Mouse (Mus musculus): ENCODE measurements around the gene Slc35d1. TPM values are rescaled to one million over a fixed set of nuclear protein-coding genes. Genes with fewer than 3 reads are reported as not detected.
"Not testable (repeated sequence)": the region's sequence is repeated elsewhere in the genome, so short reads cannot be mapped to it uniquely, and the experiment has no call there.

Gene Slc35d1
- polyA plus RNA-seq, 1 experiment from 2014 or later: 8.8 TPM

DNA sequence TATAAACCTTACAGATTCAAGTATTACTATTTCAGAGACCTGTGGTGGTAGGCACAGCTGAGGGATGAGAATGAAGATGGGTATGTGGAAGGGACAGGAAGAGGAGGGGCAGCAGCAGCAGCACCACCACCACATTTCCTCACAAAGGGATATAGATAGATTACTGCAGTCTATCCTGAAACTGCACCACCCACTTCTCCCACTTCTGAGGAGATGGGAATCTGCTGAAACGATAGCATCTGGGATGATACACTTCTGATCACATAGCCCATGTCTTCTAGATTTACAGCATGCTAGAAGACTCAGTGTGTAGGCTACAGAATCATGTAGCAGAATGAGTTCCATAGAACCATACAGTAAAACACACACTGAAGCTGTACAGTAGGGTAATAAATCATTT, 37.3 kb downstream of the Slc35d1 start:
- 91% methylated on average over 1 of the region's 1 CpGs for WGBS (ENCODE audit: insufficient replicate concordance)
- H3K4me3 ChIP-seq (ENCODE audit: low read depth, low read length): no peak overlapping the region
- no peaks in the 10 kb centered on the region for H3K9me3 ChIP-seq (replicated peaks; ENCODE audit: control insufficient read depth, low read length)
- H3K4me2 ChIP-seq: no peak overlapping the region
- H3K9ac ChIP-seq (ENCODE audit: low read depth, low read length): no peak overlapping the region
- H3K4me1 ChIP-seq (ENCODE audit: control insufficient read depth, insufficient read depth, low read length): peaks cover 10% of the 10 kb centered on the region
- no peak overlapping the region for H3K27ac ChIP-seq (ENCODE audit: low read depth, low read length)
- no peaks in the 10 kb centered on the region for H3K27me3 ChIP-seq (ENCODE audit: control insufficient read depth, insufficient read depth, low read length)
- no peak for ATAC-seq (replicated peaks; ENCODE audit: insufficient number of reproducible peaks, low FRiP score, low TSS enrichment)
- no peaks in the 10 kb centered on the region for H3K36me3 ChIP-seq (ENCODE audit: control insufficient read depth, insufficient read depth, low read length)

DNA sequence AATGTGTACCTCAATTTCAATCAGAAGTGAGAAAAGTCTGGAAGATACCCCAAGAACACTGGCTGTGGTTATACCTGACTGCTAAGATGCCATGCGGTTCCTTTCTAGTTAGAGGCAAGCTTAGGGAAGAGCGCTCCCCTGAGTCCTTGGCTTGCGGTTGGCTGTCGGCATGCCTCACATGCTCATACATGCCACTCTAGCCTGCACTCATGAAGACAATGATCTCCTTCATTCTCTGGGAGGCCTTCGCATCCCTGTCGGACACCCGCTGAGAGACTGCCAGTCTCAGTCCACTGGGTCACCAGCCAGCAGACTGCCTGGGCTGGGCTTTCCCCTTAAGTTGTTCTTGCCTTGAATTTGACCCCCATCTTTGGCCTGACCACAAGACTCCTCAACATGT, 41.0 kb downstream of the Slc35d1 start:
- no peak overlapping the region for H3K27ac ChIP-seq (ENCODE audit: low read depth, low read length)
- no peaks in the 10 kb centered on the region for H3K27me3 ChIP-seq (ENCODE audit: control insufficient read depth, insufficient read depth, low read length)
- H3K4me2 ChIP-seq: no peak overlapping the region
- no peaks in the 10 kb centered on the region for H3K9me3 ChIP-seq (replicated peaks; ENCODE audit: control insufficient read depth, low read length)
- no peak overlapping the region for H3K9ac ChIP-seq (ENCODE audit: low read depth, low read length)
- H3K36me3 ChIP-seq (ENCODE audit: control insufficient read depth, insufficient read depth, low read length): peaks cover 3% of the 10 kb centered on the region; the same call in 1 of the 2 replicates
- WGBS (ENCODE audit: insufficient replicate concordance): 91% methylated on average over 7 of the region's 7 CpGs
- no peak for ATAC-seq (replicated peaks; ENCODE audit: insufficient number of reproducible peaks, low FRiP score, low TSS enrichment)
- H3K4me3 ChIP-seq (ENCODE audit: low read depth, low read length): no peak overlapping the region
- H3K4me1 ChIP-seq (ENCODE audit: control insufficient read depth, insufficient read depth, low read length): 0 out of 2 replicates have a peak, but pooled peaks cover 6% of the 10 kb centered on the region

DNA sequence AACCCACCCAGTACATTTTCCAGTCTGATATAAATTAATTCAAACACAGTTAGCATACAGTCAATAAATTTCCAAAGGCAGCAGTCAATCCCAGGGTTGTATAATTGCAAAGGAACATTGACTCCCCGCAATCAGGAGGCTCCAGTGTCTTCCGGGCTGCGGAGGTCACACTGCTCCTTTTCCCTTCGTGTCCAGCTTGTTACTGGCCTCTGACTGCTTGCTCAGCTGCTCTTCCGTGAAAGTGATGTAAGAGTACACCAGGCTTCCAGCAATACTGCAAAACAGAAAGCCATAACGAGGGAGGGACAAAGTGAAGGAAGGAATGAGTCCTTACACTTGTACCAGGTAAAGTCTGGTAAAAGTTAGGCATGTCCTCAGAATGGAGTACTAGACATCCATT, 41.5 kb downstream of the Slc35d1 start:
- 76% methylated on average over 6 of the region's 6 CpGs for WGBS (ENCODE audit: insufficient replicate concordance)
- Histone ChIP-seq H3K9me3 (replicated peaks; ENCODE audit: control insufficient read depth, low read length) (no peaks in the 10 kb centered on the region), H3K4me3 (ENCODE audit: low read depth, low read length) (no peak overlapping the region), H3K27me3 (ENCODE audit: control insufficient read depth, insufficient read depth, low read length) (no peaks in the 10 kb centered on the region), H3K9ac (ENCODE audit: low read depth, low read length) (no peak overlapping the region), H3K4me1 (ENCODE audit: control insufficient read depth, insufficient read depth, low read length) (0 out of 2 replicates have a peak, but pooled peaks cover 3% of the 10 kb centered on the region), H3K36me3 (ENCODE audit: control insufficient read depth, insufficient read depth, low read length) (peaks cover 3% of the 10 kb centered on the region; the same call in 1 of the 2 replicates), H3K4me2 (no peak overlapping the region), H3K27ac (ENCODE audit: low read depth, low read length) (no peak overlapping the region)
- ATAC-seq (replicated peaks; ENCODE audit: insufficient number of reproducible peaks, low FRiP score, low TSS enrichment): no peak

DNA sequence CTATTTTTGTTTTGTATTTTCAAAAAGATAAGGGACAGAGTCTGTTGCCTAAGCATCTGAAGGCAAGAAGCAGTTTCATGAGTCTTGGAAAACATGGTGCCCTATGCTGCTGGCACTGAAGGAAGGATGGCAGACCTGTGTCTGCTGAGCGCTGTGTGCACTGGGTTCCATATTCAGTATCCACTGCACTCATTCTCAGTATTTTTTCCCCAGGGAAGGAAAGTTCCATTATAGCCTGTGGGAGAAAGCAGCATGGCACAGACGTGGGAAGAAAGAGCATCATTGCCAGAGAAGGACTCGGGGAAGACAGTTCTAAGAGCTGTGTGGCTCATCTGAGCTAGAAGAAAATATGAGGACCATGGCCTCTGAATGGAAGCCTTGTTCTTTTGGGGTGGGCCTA, 43.7 kb downstream of the Slc35d1 start:
- Histone ChIP-seq H3K27me3 (ENCODE audit: control insufficient read depth, insufficient read depth, low read length) (no peaks in the 10 kb centered on the region), H3K9me3 (replicated peaks; ENCODE audit: control insufficient read depth, low read length) (no peaks in the 10 kb centered on the region), H3K27ac (ENCODE audit: low read depth, low read length) (no peak overlapping the region), H3K4me2 (no peak overlapping the region), H3K9ac (ENCODE audit: low read depth, low read length) (no peak overlapping the region), H3K36me3 (ENCODE audit: control insufficient read depth, insufficient read depth, low read length) (peaks cover 3% of the 10 kb centered on the region; the same call in 1 of the 2 replicates), H3K4me3 (ENCODE audit: low read depth, low read length) (no peak overlapping the region), H3K4me1 (ENCODE audit: control insufficient read depth, insufficient read depth, low read length) (no peaks in the 10 kb centered on the region)
- WGBS (ENCODE audit: insufficient replicate concordance): 83% methylated on average over 3 of the region's 3 CpGs
- no peak for ATAC-seq (replicated peaks; ENCODE audit: insufficient number of reproducible peaks, low FRiP score, low TSS enrichment)

DNA sequence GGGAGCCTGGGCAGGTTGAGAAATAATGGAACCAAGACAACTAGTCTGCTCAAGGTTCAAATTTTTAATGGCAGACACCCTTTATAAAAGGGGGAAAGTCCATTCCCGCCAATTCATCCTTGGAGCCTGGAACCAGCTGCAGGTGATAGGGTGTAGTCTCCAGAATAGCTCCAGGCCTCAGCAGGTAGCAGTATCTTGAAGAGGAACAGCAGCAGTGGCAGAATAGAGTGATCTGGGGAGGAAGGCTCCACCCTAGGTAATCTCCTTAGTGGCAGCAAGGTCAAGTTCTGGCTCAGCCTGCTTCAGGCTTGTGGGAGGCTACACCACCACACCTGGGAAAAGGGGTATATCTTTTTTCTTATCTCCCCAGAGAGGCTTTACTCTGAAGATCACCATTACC, 48.8 kb downstream of the Slc35d1 start:
- not testable (repeated sequence) for H3K9ac ChIP-seq (ENCODE audit: low read depth, low read length); H3K4me2 ChIP-seq; H3K27ac ChIP-seq (ENCODE audit: low read depth, low read length); H3K4me1 ChIP-seq (ENCODE audit: control insufficient read depth, insufficient read depth, low read length); H3K4me3 ChIP-seq (ENCODE audit: low read depth, low read length); H3K27me3 ChIP-seq (ENCODE audit: control insufficient read depth, insufficient read depth, low read length); H3K9me3 ChIP-seq (replicated peaks; ENCODE audit: control insufficient read depth, low read length); ATAC-seq (replicated peaks; ENCODE audit: insufficient number of reproducible peaks, low FRiP score, low TSS enrichment)
- H3K36me3 ChIP-seq (ENCODE audit: control insufficient read depth, insufficient read depth, low read length): peaks cover 11% of the 10 kb centered on the region
- WGBS (ENCODE audit: insufficient replicate concordance): 83% methylated on average over 1 of the region's 1 CpGs

DNA sequence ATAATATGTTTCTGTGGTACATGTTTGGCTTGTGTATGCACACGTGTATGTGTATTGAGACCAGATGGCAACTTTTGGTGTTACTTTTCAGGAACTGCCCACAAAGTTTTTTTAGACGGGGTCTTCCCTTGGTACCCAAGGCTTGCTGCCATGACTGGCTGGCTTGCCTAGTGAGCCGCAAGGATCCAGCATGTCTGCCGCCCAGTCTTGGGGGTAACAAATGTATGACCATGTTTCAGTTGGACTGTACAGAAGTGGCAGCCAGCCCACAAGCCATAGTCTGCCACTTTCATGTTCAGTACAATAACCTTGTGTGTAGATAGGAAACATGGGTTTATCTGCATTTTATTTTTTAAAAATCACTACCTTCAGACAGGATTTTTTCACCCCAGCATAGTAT, 56.2 kb downstream of the Slc35d1 start:
- Histone ChIP-seq H3K27me3 (ENCODE audit: control insufficient read depth, insufficient read depth, low read length) (no peaks in the 10 kb centered on the region), H3K4me3 (ENCODE audit: low read depth, low read length) (no peak overlapping the region), H3K4me2 (no peak overlapping the region), H3K4me1 (ENCODE audit: control insufficient read depth, insufficient read depth, low read length) (no peaks in the 10 kb centered on the region), H3K9ac (ENCODE audit: low read depth, low read length) (no peak overlapping the region), H3K9me3 (replicated peaks; ENCODE audit: control insufficient read depth, low read length) (no peaks in the 10 kb centered on the region), H3K27ac (ENCODE audit: low read depth, low read length) (no peak overlapping the region), H3K36me3 (ENCODE audit: control insufficient read depth, insufficient read depth, low read length) (peaks cover 23% of the 10 kb centered on the region)
- WGBS (ENCODE audit: insufficient replicate concordance): 93% methylated on average over 4 of the region's 4 CpGs
- no peak for ATAC-seq (replicated peaks; ENCODE audit: insufficient number of reproducible peaks, low FRiP score, low TSS enrichment)

DNA sequence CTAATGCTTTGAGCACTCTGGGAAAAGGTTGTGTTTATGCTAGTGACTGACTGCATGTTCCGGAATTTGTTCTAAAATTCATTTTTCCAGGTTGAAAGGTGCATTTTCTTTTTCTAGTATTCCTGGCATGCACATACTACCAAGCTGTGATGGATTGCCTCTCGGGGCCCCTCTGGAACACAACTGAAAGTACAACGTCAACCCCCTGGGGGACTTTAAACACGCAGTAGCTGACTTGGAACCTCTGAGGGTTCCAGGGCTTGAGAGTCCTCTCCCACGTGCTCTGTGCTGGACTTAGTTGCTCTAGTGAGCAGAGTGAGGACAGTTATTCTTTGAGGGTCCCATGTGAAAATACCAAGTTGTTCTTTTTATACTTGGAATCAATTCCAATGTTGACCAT, 63.0 kb downstream of the Slc35d1 start:
- no peak overlapping the region for H3K4me2 ChIP-seq
- H3K27me3 ChIP-seq (ENCODE audit: control insufficient read depth, insufficient read depth, low read length): no peaks in the 10 kb centered on the region
- no peaks in the 10 kb centered on the region for H3K4me1 ChIP-seq (ENCODE audit: control insufficient read depth, insufficient read depth, low read length)
- WGBS (ENCODE audit: insufficient replicate concordance): 90% methylated on average over 5 of the region's 5 CpGs
- peaks cover 39% of the 10 kb centered on the region for H3K36me3 ChIP-seq (ENCODE audit: control insufficient read depth, insufficient read depth, low read length)
- no peak overlapping the region for H3K9ac ChIP-seq (ENCODE audit: low read depth, low read length)
- no peak for ATAC-seq (replicated peaks; ENCODE audit: insufficient number of reproducible peaks, low FRiP score, low TSS enrichment)
- no peak overlapping the region for H3K27ac ChIP-seq (ENCODE audit: low read depth, low read length)
- H3K9me3 ChIP-seq (replicated peaks; ENCODE audit: control insufficient read depth, low read length): no peaks in the 10 kb centered on the region
- H3K4me3 ChIP-seq (ENCODE audit: low read depth, low read length): no peak overlapping the region

DNA sequence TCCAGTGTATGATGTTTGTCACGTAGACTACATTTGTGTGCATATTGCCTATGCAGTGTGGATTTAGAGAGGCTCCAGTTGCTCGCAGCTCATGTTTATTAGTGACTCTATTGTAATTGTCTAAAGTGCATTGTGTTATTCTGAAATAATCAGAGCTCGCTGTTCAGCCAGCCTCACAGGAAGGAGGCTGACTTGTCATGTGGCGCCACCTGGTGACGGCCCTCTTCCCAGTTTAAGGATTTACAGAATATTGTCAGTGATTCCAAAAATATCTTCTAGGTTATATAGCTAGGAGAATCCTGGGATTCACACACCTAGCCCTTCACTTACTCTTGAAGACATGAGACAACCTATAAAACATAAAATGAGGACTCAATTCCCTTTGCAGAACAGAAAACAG, 68.6 kb downstream of the Slc35d1 start:
- no peaks in the 10 kb centered on the region for H3K9me3 ChIP-seq (replicated peaks; ENCODE audit: control insufficient read depth, low read length)
- 52% methylated on average over 5 of the region's 5 CpGs for WGBS (ENCODE audit: insufficient replicate concordance)
- no peaks in the 10 kb centered on the region for H3K27me3 ChIP-seq (ENCODE audit: control insufficient read depth, insufficient read depth, low read length)
- ATAC-seq (replicated peaks; ENCODE audit: insufficient number of reproducible peaks, low FRiP score, low TSS enrichment): no peak
- H3K4me1 ChIP-seq (ENCODE audit: control insufficient read depth, insufficient read depth, low read length): no peaks in the 10 kb centered on the region
- H3K36me3 ChIP-seq (ENCODE audit: control insufficient read depth, insufficient read depth, low read length): peaks cover 24% of the 10 kb centered on the region
- no peak overlapping the region for H3K4me2 ChIP-seq
- no peak overlapping the region for H3K4me3 ChIP-seq (ENCODE audit: low read depth, low read length)
- no peak overlapping the region for H3K27ac ChIP-seq (ENCODE audit: low read depth, low read length)
- no peak overlapping the region for H3K9ac ChIP-seq (ENCODE audit: low read depth, low read length)

DNA sequence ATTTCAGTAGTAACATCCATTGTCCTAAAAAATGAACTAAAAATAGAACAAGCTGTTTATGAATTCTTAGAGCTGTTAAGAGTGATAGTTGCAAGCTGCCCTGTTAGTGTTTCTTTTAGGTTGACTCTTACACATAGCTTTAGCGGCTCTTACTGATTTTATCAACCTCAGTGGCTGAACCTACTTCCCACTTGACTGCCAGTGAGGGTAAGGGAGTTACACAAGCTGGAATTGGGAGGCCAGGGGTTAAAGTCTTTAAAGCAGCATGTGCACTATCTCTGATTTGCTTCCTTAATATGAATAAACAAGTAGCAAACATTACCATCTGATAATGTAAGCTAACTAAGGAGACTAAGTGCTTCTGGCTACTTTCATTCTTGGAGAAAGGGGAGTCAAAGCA, 78.0 kb downstream of the Slc35d1 start:
- WGBS (ENCODE audit: insufficient replicate concordance): 50% methylated on average over 1 of the region's 1 CpGs
- H3K4me3 ChIP-seq (ENCODE audit: low read depth, low read length): no peak overlapping the region
- no peak for ATAC-seq (replicated peaks; ENCODE audit: insufficient number of reproducible peaks, low FRiP score, low TSS enrichment)
- no peaks in the 10 kb centered on the region for H3K4me1 ChIP-seq (ENCODE audit: control insufficient read depth, insufficient read depth, low read length)
- H3K4me2 ChIP-seq: no peak overlapping the region
- no peak overlapping the region for H3K9ac ChIP-seq (ENCODE audit: low read depth, low read length)
- no peaks in the 10 kb centered on the region for H3K27me3 ChIP-seq (ENCODE audit: control insufficient read depth, insufficient read depth, low read length)
- H3K27ac ChIP-seq (ENCODE audit: low read depth, low read length): no peak overlapping the region
- H3K9me3 ChIP-seq (replicated peaks; ENCODE audit: control insufficient read depth, low read length): no peaks in the 10 kb centered on the region
- peaks cover 7% of the 10 kb centered on the region for H3K36me3 ChIP-seq (ENCODE audit: control insufficient read depth, insufficient read depth, low read length)

All from heart, embryonic 11.5 days (tissue).